Mouse (Mus musculus) urinary bladder, adult 2 months (tissue): ENCODE measurements around the gene Rpf1. TPM values are rescaled to one million over a fixed set of nuclear protein-coding genes. Genes with fewer than 3 reads are reported as not detected.

ENCODE experiments used
- DNase-seq: peaks from one replicate; pipeline ENCODE4 v3.0.0; 2022; ENCODE audit warnings: low spot score
- polyA plus RNA-seq: library from polyadenylated mRNA; depleted of rRNA; stranded (reverse); fragments of >200 nt; gene quantifications from 2 replicates; pipeline ENCODE4 v1.2.3, GENCODE M21; 2012; rRNA removed

Gene Rpf1
- 30.6 and 32.6 TPM in 2 replicates for polyA plus RNA-seq

DNA sequence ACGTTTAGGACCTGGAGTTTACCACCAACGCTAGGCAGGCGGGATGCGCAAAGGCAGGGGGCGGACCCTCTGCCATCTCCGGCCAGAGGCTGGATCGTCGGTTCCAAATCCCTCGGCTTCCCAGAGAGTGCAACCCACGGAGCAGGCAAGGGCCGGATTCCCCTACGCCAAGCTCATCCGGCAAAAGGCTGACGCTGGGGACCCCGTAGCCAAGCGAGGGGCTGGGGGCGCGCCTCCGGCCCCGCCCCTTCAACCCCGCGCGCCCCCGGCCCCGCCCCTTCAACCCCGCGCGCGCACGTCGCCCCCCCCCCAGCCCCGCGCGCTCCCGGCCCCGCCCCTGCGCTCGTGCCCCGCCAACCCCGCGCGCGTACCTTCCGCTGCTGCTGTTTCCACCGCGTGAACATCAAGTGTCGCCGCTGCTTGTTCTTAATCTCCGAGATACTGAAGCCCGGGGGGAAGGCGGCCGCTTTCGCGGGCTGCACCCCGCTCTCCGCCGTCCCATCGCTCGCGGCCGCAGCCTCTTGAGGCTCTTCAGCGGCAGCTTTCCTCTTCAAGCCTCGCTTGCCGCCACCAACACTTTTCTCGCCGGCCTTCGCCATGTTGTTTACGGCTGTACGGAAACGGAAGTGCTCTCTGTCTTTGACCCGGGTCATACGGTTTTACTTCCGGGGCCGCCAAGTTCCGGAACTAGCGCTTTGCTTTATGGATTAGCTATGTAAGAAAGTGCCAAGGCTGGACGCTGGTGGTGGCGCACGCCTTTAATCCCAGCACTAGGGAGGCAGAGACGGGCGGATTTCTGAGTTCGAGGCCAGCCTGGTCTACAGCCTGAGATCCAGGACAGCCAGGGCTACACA is at the start of gene Rpf1:
Gene Rpf1 (minus strand): TSS at position 632 of the 854 bp plus-strand sequence.
- peak; percentile 83 for DNase-seq

DNA sequence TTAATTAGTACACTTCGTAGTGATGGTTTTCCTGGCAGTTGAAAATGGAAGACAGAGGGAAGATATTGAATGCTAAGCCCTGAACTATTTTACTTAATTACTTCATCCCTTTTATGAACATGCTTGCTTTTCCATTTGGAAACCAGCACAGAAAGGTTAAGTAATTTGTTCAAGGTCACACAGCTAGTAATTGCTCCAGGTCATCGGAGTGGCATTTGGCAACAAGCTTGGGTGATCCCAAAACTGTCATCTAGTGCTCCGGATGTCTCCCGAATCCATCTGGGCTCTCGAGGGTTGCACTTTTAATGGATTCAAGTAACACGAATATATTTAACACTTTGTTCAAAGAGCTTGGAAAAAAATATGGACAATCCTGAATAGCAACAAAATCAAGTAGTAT is 49.7 kb upstream of the Rpf1 start:
- no peak for DNase-seq

DNA sequence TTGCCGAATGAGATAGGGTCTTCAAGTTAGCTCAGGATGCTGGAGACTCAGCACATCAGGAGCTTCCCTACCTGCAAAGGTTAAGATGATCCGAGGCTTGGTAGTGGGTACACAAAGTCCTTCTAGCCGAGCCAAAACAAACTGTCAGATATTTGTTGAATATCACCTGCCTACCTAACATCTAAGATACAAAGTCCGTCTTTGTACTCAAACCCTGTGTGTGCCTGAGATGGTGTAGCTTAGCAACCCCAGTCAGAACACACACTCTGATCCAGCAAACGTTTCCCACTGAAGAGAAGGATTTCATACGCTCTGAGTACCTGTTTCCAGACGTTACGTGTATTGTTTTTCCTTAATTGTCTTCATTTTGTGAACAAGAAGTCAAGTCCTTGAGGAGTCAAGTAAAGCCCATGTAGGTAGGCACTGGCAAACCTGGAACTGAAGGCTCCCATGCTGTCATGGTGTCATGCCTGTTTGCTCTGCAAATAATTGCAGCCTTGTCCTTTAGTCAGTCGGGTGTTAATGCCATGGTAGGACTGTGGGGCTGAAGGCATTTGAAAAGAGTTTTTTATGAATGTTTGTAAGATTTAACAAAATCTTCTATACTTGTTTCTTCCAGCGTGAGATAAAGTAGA is 49.0 kb upstream of the Rpf1 start, which contains the start of gene Uox:
Gene Uox (plus strand): TSS at position 279 of the 635 bp plus-strand sequence.
- DNase-seq: no peak

DNA sequence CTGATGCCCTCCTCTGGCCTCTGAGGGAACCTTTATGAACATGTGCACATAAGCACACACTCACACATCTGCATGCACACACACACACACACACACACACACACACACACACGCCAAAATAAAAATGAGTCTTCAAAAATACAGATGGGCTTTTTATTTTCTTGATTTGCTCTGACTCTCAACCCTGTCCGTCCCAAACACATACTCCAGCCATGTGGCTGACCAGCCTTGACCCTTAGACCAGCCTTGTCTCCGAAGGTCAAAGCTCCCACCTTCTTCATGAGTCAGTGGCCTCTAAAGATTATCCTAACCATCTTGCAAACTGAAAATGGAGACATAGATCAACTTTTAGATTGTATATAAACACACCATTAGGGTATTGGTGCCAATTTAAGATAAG is 48.4 kb upstream of the Rpf1 start:
- no peak for DNase-seq

GRCm38 (mm10) chr3:146567884-146568530 is 46.8 kb upstream of the Rpf1 start:
- no peak for DNase-seq

DNA sequence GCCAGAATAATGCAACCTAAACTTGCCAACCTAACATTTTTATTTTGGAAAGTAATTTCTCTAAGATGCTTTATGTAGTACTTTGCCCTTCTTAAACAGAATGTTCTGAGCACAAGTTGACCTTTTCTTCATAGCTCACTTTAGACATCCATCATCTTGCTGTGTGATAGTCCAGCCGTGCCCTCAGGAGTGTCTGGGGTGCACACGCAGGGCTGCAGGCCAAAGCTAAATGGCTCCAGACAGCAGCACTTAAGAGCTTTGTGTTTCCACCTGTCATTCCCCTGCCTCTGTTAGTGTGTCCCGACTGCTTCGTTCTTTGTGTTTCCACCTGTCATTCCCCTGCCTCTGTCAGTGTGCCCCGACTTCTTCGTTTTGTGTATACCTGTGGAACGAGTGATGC is 46.1 kb upstream of the Rpf1 start:
- no peak for DNase-seq

DNA sequence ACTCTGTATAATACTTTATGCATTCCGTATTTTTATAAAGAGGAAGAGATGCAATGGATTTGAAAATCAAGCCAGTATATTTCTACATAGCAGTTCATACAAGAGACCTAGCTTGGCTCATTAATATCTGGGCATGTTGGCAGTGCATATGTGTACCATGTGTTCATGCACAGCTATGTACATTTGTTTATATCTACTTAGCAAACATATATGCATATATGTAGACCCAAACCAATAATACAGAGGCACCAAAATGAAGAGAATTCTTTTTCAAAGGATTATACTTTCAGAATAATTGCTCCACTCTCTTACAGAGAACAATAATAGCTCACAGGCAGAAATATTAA is 43.8 kb upstream of the Rpf1 start:
- DNase-seq: no peak

- peak; percentile 47 for DNase-seq
Measured at GRCm38 (mm10) chr3:146564268-146565064, 43.2 kb upstream of the Rpf1 start.

GRCm38 (mm10) chr3:146562936-146563335 is 41.7 kb upstream of the Rpf1 start:
- no peak for DNase-seq

DNA sequence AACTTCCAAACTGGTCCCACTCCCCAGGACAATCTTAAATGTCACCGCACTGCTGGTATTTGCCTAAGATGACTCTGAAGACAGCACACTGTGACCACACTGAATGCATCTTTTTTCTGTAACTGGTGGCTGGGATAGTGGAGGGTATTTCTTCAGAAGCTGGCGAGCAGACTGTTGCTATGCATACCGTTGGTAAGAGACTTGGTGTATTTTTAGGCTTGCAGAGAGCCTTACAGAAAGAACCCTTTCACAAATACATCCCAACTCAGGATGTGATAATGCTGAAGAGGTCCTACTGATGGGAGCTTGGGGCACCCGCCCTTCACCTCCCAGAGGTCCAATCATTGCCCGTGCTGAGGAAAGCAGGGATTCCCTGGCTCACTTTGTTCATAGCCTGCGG is 36.3 kb upstream of the Rpf1 start:
- no peak for DNase-seq

DNA sequence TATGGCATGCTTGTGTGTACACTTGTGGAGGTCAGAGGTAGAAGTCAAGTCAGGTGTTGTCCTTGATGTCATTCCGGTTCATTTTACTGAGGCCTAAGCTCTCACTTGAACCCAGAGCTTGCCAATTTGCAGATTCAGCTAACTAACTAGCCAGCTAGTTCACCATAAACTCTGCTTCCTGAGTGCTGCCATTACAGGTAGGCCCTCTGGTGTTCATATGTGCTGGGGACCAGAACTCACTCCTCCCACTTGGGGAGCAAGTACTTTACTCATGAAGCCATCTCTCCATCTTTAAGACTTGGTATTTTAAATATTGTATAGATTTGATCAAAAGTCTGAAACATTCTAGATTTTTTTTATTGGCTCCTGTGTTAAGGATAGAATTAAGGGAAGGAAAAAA is 35.3 kb upstream of the Rpf1 start:
- DNase-seq: no peak

DNA sequence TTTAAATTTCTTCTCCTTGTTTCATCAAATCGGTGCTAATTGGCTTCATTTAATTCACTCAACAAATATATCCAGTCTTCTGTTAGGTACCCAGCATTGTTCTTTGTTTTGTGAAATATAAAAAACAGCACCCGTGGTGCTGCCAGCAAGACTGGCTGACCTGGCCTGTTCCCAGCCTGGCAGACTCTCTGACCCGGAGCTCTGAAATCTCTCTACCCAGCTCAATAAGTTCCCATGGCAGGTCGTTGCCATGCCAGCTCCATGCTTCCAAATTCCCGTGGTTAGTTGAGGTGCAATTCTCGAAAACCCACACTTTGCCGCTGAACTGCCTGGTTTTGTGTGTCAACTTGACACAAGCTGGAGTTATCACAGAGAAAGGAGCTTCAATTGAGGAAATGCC is 33.6 kb upstream of the Rpf1 start:
- DNase-seq: no peak

DNA sequence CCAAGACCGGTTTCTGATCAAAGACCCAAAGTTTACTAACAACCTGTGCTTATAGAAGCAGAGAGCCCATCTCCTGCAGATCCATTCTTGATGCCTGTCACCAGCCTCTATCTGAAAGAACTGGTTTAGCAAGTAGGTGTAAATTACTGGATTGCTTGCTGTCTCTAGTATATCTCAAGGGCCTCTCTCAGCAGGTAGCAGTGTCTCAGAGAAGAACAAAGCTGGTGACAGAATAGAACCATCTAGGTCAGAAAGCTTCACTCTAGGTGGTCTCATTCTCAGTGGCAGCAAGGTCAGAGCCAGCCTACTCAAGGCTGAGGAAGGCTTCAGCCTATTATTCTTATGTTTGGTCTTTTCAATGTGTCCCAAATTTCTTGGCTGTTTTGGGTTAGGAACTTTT is 22.4 kb upstream of the Rpf1 start:
- DNase-seq: no peak

GRCm38 (mm10) chr3:146540521-146541273 is 19.5 kb upstream of the Rpf1 start:
- DNase-seq: no peak

DNA sequence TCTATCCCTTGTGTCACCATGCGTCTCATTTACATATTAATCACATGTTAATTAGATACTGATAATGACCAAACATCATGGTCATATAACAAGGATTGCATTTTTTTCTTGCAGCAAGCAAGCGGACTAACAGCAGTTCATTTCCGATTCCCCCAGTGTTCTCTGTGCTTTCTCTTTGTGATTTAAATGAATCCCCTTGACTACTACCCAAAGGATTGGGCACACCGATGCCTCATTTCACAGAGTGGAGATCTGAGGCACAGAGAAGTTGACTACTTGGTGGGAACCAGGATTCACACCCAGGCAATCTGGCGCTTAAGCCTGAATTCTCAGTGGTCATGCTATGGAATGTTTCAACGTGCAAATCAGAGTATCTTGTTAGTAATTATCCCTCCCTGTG is 13.8 kb upstream of the Rpf1 start:
- no peak for DNase-seq

DNA sequence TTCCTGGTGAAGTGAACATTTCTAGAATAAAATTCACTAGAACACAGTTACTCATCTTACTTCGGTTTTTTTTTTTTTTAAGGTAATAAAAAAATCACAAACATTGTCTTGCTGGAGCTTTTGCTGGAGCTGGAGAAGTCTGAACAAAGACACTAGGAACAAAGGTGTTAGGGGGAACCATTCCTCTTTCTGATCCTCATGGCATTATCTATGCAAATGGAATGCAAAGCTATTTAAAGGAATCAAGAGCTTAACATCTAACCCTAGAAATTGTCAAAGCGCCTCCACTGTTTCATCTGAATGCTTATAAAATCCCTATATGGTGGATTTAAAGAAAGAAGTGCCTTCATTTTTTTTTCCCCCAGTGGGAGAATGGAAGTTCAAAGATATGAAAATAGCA is 7.1 kb upstream of the Rpf1 start:
- DNase-seq: no peak

- DNase-seq: no peak
Measured at GRCm38 (mm10) chr3:146521652-146522020, 407 bp upstream of the Rpf1 start.

- DNase-seq: no peak
Measured at GRCm38 (mm10) chr3:146520226-146520797, 917 bp downstream of the Rpf1 start.

DNA sequence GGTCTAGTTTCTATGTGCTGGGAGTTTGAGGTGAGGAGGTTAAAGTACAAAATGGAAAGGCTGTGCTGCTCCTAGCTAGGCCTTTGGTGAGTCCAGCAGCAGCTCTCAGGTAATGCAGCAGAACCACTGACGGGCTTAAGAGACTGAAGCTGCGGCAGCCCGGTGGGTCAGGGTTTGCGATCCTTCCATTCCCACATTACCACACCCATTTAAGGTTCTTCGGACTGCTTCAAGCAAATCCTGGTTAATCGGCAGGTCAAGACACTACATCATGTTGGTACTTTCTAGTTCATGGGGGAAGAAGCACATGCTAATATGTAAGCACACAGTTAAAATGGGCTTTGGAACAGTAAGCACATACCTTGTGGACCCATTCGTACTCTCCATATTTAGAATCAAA is 14.5 kb downstream of the Rpf1 start:
- DNase-seq: no peak

DNA sequence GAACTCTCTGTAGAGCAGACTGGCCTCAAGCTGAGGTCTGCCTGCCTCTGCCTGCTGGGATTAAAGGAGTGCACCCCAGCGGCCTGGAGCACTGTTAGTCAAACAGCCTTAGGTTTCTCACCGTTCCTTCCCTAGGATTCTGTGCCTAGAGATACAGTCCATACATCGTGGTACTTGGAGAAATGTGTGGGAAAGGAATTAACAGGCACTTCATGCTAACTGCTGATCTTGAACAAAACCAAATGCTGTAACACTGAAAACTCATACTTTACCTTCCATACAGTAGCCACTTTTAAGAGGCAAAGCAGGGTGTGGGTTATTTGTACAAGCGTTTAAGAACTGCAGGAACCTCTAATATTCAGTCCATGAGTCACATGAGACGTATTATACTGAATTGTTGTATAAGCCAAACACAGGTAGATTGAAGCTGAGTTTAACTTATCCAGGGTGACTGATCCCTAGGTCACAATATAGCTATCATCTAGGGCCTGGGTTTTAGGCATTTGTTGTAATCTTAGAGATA is 19.6 kb downstream of the Rpf1 start:
- DNase-seq: no peak

DNA sequence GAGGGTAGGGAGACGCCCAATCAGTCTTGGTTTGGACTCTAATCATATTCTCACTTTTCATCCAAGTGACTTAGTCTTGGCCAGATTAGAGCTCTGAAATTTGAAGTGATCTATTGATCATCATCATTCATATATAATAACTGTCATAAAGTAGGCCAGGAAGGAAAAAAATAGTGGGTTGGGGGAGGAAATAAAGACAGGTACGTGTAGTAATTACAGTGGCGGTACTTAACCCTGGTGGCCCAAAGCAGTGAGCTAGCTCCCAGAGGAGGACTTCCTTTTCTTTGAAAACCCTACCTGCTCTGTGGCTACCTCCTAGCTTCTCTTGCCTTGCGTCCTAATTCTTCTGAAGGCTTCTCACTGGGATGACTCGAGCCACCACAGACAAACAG is 20.4 kb downstream of the Rpf1 start:
- no peak for DNase-seq
